Mouse (Mus musculus): ENCODE results near the gene Myoc.

DNA sequence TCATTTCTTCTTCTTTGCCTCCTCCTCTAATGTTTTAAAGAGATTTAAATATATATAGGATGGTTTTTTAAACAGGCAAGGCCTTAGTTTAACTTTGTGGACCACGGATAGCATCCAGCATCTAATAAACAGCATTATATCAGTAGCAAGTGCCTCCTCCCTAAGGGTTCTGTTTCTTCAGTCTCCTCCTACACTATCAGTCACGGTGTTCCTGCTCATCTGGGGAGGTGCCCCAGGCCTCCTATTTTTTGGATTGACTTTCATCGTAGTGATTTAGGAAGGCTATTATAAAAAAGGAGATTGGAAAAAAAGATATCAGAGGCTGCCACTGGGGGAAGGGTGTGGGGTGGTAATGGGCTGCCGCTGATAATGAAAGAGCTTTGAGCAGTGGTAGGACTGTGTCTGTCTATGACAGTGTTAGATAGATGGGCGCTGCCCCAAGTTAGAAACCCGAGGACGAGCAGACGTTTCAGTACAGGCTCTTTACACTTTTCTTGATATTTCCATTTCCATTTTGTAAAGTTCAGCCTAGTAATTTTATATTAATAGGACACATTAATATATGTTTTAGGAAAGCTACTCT is 48.4 kb upstream of the Myoc start:
- no peak for TF ChIP-seq POLR2A (IDR thresholded peaks at IDR 0.05; ENCODE audit: low read depth, low read length)
- TF ChIP-seq CTCF (IDR thresholded peaks at IDR 0.05; ENCODE audit: extremely low read depth, insufficient read depth, insufficient read length, insufficient replicate concordance) = no peak
